Mouse (Mus musculus): ENCODE results near the gene Tbx4. TPM values are rescaled to one million over a fixed set of nuclear protein-coding genes. Genes with fewer than 3 reads are reported as not detected.

The Tbx4 gene
- total and polyA plus RNA-seq, 3 experiments = not detected

DNA sequence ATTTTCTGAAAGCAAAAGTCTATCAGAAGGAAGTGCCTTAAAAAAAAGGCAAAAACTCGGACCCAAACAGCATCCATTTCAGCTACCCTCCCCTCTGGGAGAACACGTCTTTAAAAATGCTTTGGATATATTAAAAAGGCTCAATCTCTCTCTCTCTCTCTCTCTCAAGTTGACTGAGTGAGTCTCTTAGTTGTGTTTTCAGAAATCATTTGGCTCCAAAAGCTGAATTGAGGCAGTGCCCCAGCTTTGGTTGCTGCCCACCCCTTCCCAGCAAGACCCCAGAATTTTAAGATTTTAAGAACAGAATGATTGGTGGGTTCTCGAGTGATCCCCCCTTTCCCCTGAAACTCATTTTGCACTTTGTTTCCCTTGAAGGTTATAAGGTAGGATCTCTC is 7.9 kb downstream of the Tbx4 start:
- peaks cover 85% of the 10 kb centered on the region for H3K27me3 ChIP-seq (ENCODE audit: insufficient read depth, low read length)
- H3K4me3 ChIP-seq (ENCODE audit: low read depth, low read length) = no peak overlapping the region
- no peak for DNase-seq (ENCODE audit: low spot score)
- no peaks in the 10 kb centered on the region for H3K4me1 ChIP-seq (ENCODE audit: insufficient read depth, low read depth, low read length)
- no peak for ATAC-seq (ENCODE audit: extremely low read depth, insufficient number of reproducible peaks, low FRiP score, poor library complexity, severe bottlenecking)
- TF ChIP-seq TAL1 (conservative IDR thresholded peaks at IDR 0.05; ENCODE audit: low read depth, low read length) = no peak
- TF ChIP-seq GATA1 (IDR thresholded peaks at IDR 0.05; ENCODE audit: borderline replicate concordance, low read length) = no peak
- no peak for TF ChIP-seq POLR2AphosphoS5 (IDR thresholded peaks at IDR 0.05; ENCODE audit: insufficient replicate concordance, low read depth, low read length)
- no peak for TF ChIP-seq GATA2 (IDR thresholded peaks at IDR 0.05; ENCODE audit: borderline replicate concordance, low read depth, low read length)
- no peak for TF ChIP-seq CTCF (IDR thresholded peaks at IDR 0.05; ENCODE audit: low read depth, low read length)
- no peaks in the 10 kb centered on the region for H3K36me3 ChIP-seq (replicated peaks)
- no peaks in the 10 kb centered on the region for H3K9me3 ChIP-seq (replicated peaks)

- no peak overlapping the region for H3K4me3 ChIP-seq (ENCODE audit: low read depth, low read length)
- peaks cover 81% of the 10 kb centered on the region for H3K27me3 ChIP-seq (ENCODE audit: insufficient read depth, low read length)
- DNase-seq (ENCODE audit: low spot score) = no peak
Measured at GRCm38 (mm10) chr11:85894731-85895545, 8.7 kb downstream of the Tbx4 start.

DNA sequence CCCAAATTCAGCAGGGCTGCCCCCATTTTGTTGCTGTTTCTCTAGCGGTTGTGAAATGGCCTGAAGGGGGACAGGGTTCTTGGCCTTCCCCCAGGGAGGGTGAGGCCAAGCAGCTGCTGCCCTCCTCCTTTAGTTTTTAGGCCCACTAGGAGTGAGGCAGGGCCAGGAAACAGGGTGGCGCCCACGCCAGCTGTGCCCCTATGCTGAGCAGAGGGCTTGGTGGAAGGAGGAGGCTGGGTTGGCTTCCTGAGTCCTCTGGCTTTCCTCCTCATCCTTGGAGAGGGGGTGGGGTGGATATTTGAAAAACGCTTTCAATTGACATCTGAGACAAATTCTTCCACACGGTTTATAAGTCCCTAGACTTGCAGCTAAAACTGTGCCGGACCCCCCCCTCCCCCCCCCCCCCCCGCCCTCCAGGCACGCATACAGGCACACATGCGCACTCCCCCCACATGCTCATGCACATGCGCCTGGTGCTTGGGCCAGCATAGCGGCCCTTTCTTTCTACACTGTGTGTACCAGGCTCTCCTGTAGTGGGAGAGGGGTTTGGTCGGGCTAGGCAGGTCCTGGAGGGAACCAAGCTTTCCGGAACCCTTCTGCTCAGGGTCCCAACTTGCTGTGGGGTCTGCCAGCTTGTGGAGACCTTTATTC is 10.2 kb downstream of the Tbx4 start:
- ATAC-seq (ENCODE audit: extremely low read depth, insufficient number of reproducible peaks, low FRiP score, poor library complexity, severe bottlenecking) (no peak), DNase-seq (ENCODE audit: low spot score) (no peak)
- Histone ChIP-seq H3K4me3 (ENCODE audit: low read depth, low read length) (no peak overlapping the region), H3K9me3 (replicated peaks) (no peaks in the 10 kb centered on the region), H3K36me3 (replicated peaks) (no peaks in the 10 kb centered on the region), H3K4me1 (ENCODE audit: insufficient read depth, low read depth, low read length) (no peaks in the 10 kb centered on the region), H3K27me3 (ENCODE audit: insufficient read depth, low read length) (peaks cover 65% of the 10 kb centered on the region)
- no peak for TF ChIP-seq CTCF (IDR thresholded peaks at IDR 0.05; ENCODE audit: low read depth, low read length)
- TF ChIP-seq GATA2 (IDR thresholded peaks at IDR 0.05; ENCODE audit: borderline replicate concordance, low read depth, low read length) = no peak
- TF ChIP-seq TAL1 (conservative IDR thresholded peaks at IDR 0.05; ENCODE audit: low read depth, low read length) = no peak
- no peak for TF ChIP-seq POLR2AphosphoS5 (IDR thresholded peaks at IDR 0.05; ENCODE audit: insufficient replicate concordance, low read depth, low read length)
- no peak for TF ChIP-seq GATA1 (IDR thresholded peaks at IDR 0.05; ENCODE audit: borderline replicate concordance, low read length)

More at GRCm38 (mm10) chr11:85894731-85895545, 8.7 kb downstream of the Tbx4 start:
- ATAC-seq (ENCODE audit: extremely low read depth, insufficient number of reproducible peaks, low FRiP score, poor library complexity, severe bottlenecking) = no peak
- no peak for TF ChIP-seq GATA1 (IDR thresholded peaks at IDR 0.05; ENCODE audit: borderline replicate concordance, low read length)
- TF ChIP-seq TAL1 (conservative IDR thresholded peaks at IDR 0.05; ENCODE audit: low read depth, low read length) = no peak
- TF ChIP-seq POLR2AphosphoS5 (IDR thresholded peaks at IDR 0.05; ENCODE audit: insufficient replicate concordance, low read depth, low read length) = no peak
- TF ChIP-seq GATA2 (IDR thresholded peaks at IDR 0.05; ENCODE audit: borderline replicate concordance, low read depth, low read length) = no peak
- no peak for TF ChIP-seq CTCF (IDR thresholded peaks at IDR 0.05; ENCODE audit: low read depth, low read length)
- H3K9me3 ChIP-seq (replicated peaks) = no peaks in the 10 kb centered on the region
- H3K36me3 ChIP-seq (replicated peaks) = no peaks in the 10 kb centered on the region
- no peaks in the 10 kb centered on the region for H3K4me1 ChIP-seq (ENCODE audit: insufficient read depth, low read depth, low read length)

GRCm38 (mm10) chr11:85900291-85900690 is 14.1 kb downstream of the Tbx4 start:
- Histone ChIP-seq H3K27me3 (ENCODE audit: insufficient read depth, low read length) (peaks cover 35% of the 10 kb centered on the region), H3K4me1 (ENCODE audit: insufficient read depth, low read depth, low read length) (no peaks in the 10 kb centered on the region), H3K36me3 (replicated peaks) (no peaks in the 10 kb centered on the region), H3K4me3 (ENCODE audit: low read depth, low read length) (no peak overlapping the region), H3K9me3 (replicated peaks) (no peaks in the 10 kb centered on the region)
- ATAC-seq (ENCODE audit: extremely low read depth, insufficient number of reproducible peaks, low FRiP score, poor library complexity, severe bottlenecking) (no peak), DNase-seq (ENCODE audit: low spot score) (no peak)
- TF ChIP-seq GATA1 (IDR thresholded peaks at IDR 0.05; ENCODE audit: borderline replicate concordance, low read length) (no peak), GATA2 (IDR thresholded peaks at IDR 0.05; ENCODE audit: borderline replicate concordance, low read depth, low read length) (no peak), CTCF (IDR thresholded peaks at IDR 0.05; ENCODE audit: low read depth, low read length) (no peak), TAL1 (conservative IDR thresholded peaks at IDR 0.05; ENCODE audit: low read depth, low read length) (no peak), POLR2AphosphoS5 (IDR thresholded peaks at IDR 0.05; ENCODE audit: insufficient replicate concordance, low read depth, low read length) (no peak)

DNA sequence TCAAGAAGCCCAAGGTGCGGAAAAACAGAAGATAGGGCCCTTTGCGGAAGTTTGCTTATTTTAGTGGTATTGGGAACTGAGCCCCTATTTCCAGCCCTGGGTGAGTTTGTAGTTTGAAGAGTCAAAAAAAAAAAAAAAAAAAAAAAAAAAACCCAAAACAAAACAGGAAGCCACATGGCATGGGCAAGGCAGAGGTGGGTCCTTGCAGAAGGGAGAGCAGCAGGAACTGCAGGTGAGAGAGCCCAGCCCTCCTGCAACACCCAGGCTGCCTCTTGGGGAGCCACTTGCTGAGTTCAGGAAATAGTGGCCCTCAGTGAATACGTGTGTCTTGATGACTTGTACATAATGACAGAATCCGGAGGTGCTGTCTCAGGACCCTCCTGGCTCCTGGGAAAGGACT is 23.3 kb downstream of the Tbx4 start:
- Histone ChIP-seq H3K36me3 (replicated peaks) (no peaks in the 10 kb centered on the region), H3K9me3 (replicated peaks) (no peaks in the 10 kb centered on the region), H3K27me3 (ENCODE audit: insufficient read depth, low read length) (peaks cover 31% of the 10 kb centered on the region), H3K4me3 (ENCODE audit: low read depth, low read length) (no peak overlapping the region), H3K4me1 (ENCODE audit: insufficient read depth, low read depth, low read length) (no peaks in the 10 kb centered on the region)
- no peak for TF ChIP-seq GATA2 (IDR thresholded peaks at IDR 0.05; ENCODE audit: borderline replicate concordance, low read depth, low read length)
- TF ChIP-seq GATA1 (IDR thresholded peaks at IDR 0.05; ENCODE audit: borderline replicate concordance, low read length) = no peak
- no peak for TF ChIP-seq POLR2AphosphoS5 (IDR thresholded peaks at IDR 0.05; ENCODE audit: insufficient replicate concordance, low read depth, low read length)
- no peak for TF ChIP-seq CTCF (IDR thresholded peaks at IDR 0.05; ENCODE audit: low read depth, low read length)
- TF ChIP-seq TAL1 (conservative IDR thresholded peaks at IDR 0.05; ENCODE audit: low read depth, low read length) = no peak
- ATAC-seq (ENCODE audit: extremely low read depth, insufficient number of reproducible peaks, low FRiP score, poor library complexity, severe bottlenecking) (no peak), DNase-seq (ENCODE audit: low spot score) (no peak)

- no peaks in the 10 kb centered on the region for H3K9me3 ChIP-seq (replicated peaks)
- H3K4me3 ChIP-seq (ENCODE audit: low read depth, low read length) = no peak overlapping the region
- DNase-seq (ENCODE audit: low spot score) (no peak), ATAC-seq (ENCODE audit: extremely low read depth, insufficient number of reproducible peaks, low FRiP score, poor library complexity, severe bottlenecking) (no peak)
- H3K4me1 ChIP-seq (ENCODE audit: insufficient read depth, low read depth, low read length) = no peaks in the 10 kb centered on the region
- TF ChIP-seq CTCF (IDR thresholded peaks at IDR 0.05; ENCODE audit: low read depth, low read length) (no peak), GATA1 (IDR thresholded peaks at IDR 0.05; ENCODE audit: borderline replicate concordance, low read length) (no peak), POLR2AphosphoS5 (IDR thresholded peaks at IDR 0.05; ENCODE audit: insufficient replicate concordance, low read depth, low read length) (no peak), TAL1 (conservative IDR thresholded peaks at IDR 0.05; ENCODE audit: low read depth, low read length) (no peak), GATA2 (IDR thresholded peaks at IDR 0.05; ENCODE audit: borderline replicate concordance, low read depth, low read length) (no peak)
- H3K27me3 ChIP-seq (ENCODE audit: insufficient read depth, low read length) = peaks cover 31% of the 10 kb centered on the region
- no peaks in the 10 kb centered on the region for H3K36me3 ChIP-seq (replicated peaks)
Measured at GRCm38 (mm10) chr11:85910133-85910532, 23.9 kb downstream of the Tbx4 start.

Data from G1E (cell line).